Mouse (Mus musculus): ENCODE measurements around the gene Fmo5.
A peak's percentile ranks its signal among the peaks of the same experiment; 100 is the strongest.

Gene Fmo5

GRCm38 (mm10) chr3:97634288-97634761, 5.7 kb downstream of the Fmo5 start:
- no peak for TF ChIP-seq POU5F1 (IDR thresholded peaks at IDR 0.05; ENCODE audit: borderline replicate concordance, low read length)
- no peak for TF ChIP-seq CTCF (conservative IDR thresholded peaks at IDR 0.05; ENCODE audit: low read length)
- TF ChIP-seq NANOG (IDR thresholded peaks at IDR 0.05; ENCODE audit: borderline replicate concordance, low read length): no peak
- H3K9me3 ChIP-seq (ENCODE audit: low read length): no peaks in the 10 kb centered on the region
- H3K36me3 ChIP-seq (ENCODE audit: insufficient read depth, low read length): no peaks in the 10 kb centered on the region
- H3K27me3 ChIP-seq (ENCODE audit: insufficient read depth, low read length): peaks cover 4% of the 10 kb centered on the region; the same call in 1 of the 2 replicates
- no peak overlapping the region for H3K4me3 ChIP-seq (replicated peaks; ENCODE audit: low read length)
- no peaks in the 10 kb centered on the region for H3K4me1 ChIP-seq (replicated peaks; ENCODE audit: low read depth, low read length)

GRCm38 (mm10) chr3:97641396-97641795, 12.8 kb downstream of the Fmo5 start:
- TF ChIP-seq CTCF (conservative IDR thresholded peaks at IDR 0.05; ENCODE audit: low read length) (no peak), NANOG (IDR thresholded peaks at IDR 0.05; ENCODE audit: borderline replicate concordance, low read length) (no peak), POU5F1 (IDR thresholded peaks at IDR 0.05; ENCODE audit: borderline replicate concordance, low read length) (no peak)
- Histone ChIP-seq H3K36me3 (ENCODE audit: insufficient read depth, low read length) (no peaks in the 10 kb centered on the region), H3K4me1 (replicated peaks; ENCODE audit: low read depth, low read length) (no peaks in the 10 kb centered on the region), H3K4me3 (replicated peaks; ENCODE audit: low read length) (no peak overlapping the region), H3K27me3 (ENCODE audit: insufficient read depth, low read length) (no peaks in the 10 kb centered on the region), H3K9me3 (ENCODE audit: low read length) (no peaks in the 10 kb centered on the region)

GRCm38 (mm10) chr3:97642001-97642400, 13.4 kb downstream of the Fmo5 start:
- TF ChIP-seq POU5F1 (IDR thresholded peaks at IDR 0.05; ENCODE audit: borderline replicate concordance, low read length): no peak
- Histone ChIP-seq H3K4me1 (replicated peaks; ENCODE audit: low read depth, low read length) (no peaks in the 10 kb centered on the region), H3K36me3 (ENCODE audit: insufficient read depth, low read length) (no peaks in the 10 kb centered on the region), H3K27me3 (ENCODE audit: insufficient read depth, low read length) (no peaks in the 10 kb centered on the region), H3K9me3 (ENCODE audit: low read length) (no peaks in the 10 kb centered on the region), H3K4me3 (replicated peaks; ENCODE audit: low read length) (no peak overlapping the region)

- Histone ChIP-seq H3K27me3 (ENCODE audit: insufficient read depth, low read length) (no peaks in the 10 kb centered on the region), H3K4me3 (replicated peaks; ENCODE audit: low read length) (no peak overlapping the region), H3K36me3 (ENCODE audit: insufficient read depth, low read length) (no peaks in the 10 kb centered on the region), H3K9me3 (ENCODE audit: low read length) (no peaks in the 10 kb centered on the region), H3K4me1 (replicated peaks; ENCODE audit: low read depth, low read length) (no peaks in the 10 kb centered on the region)
- TF ChIP-seq CTCF (conservative IDR thresholded peaks at IDR 0.05; ENCODE audit: low read length): no peak
- TF ChIP-seq POU5F1 (IDR thresholded peaks at IDR 0.05; ENCODE audit: borderline replicate concordance, low read length): no peak
- TF ChIP-seq NANOG (IDR thresholded peaks at IDR 0.05; ENCODE audit: borderline replicate concordance, low read length): no peak
Observed at GRCm38 (mm10) chr3:97648518-97648917, 19.9 kb downstream of the Fmo5 start.

GRCm38 (mm10) chr3:97649022-97649421, 20.4 kb downstream of the Fmo5 start:
- Histone ChIP-seq H3K27me3 (ENCODE audit: insufficient read depth, low read length) (no peaks in the 10 kb centered on the region), H3K9me3 (ENCODE audit: low read length) (no peaks in the 10 kb centered on the region), H3K4me3 (replicated peaks; ENCODE audit: low read length) (no peak overlapping the region), H3K36me3 (ENCODE audit: insufficient read depth, low read length) (no peaks in the 10 kb centered on the region), H3K4me1 (replicated peaks; ENCODE audit: low read depth, low read length) (no peaks in the 10 kb centered on the region)
- TF ChIP-seq CTCF (conservative IDR thresholded peaks at IDR 0.05; ENCODE audit: low read length) (no peak), POU5F1 (IDR thresholded peaks at IDR 0.05; ENCODE audit: borderline replicate concordance, low read length) (no peak)

GRCm38 (mm10) chr3:97649469-97649868, 20.9 kb downstream of the Fmo5 start:
- no peaks in the 10 kb centered on the region for H3K9me3 ChIP-seq (ENCODE audit: low read length)
- no peaks in the 10 kb centered on the region for H3K27me3 ChIP-seq (ENCODE audit: insufficient read depth, low read length)
- no peaks in the 10 kb centered on the region for H3K4me1 ChIP-seq (replicated peaks; ENCODE audit: low read depth, low read length)
- H3K36me3 ChIP-seq (ENCODE audit: insufficient read depth, low read length): no peaks in the 10 kb centered on the region
- TF ChIP-seq POU5F1 (IDR thresholded peaks at IDR 0.05; ENCODE audit: borderline replicate concordance, low read length): no peak
- H3K4me3 ChIP-seq (replicated peaks; ENCODE audit: low read length): no peak overlapping the region

GRCm38 (mm10) chr3:97651604-97652003, 23.0 kb downstream of the Fmo5 start:
- no peaks in the 10 kb centered on the region for H3K27me3 ChIP-seq (ENCODE audit: insufficient read depth, low read length)
- no peaks in the 10 kb centered on the region for H3K4me1 ChIP-seq (replicated peaks; ENCODE audit: low read depth, low read length)
- no peaks in the 10 kb centered on the region for H3K9me3 ChIP-seq (ENCODE audit: low read length)
- H3K4me3 ChIP-seq (replicated peaks; ENCODE audit: low read length): no peak overlapping the region
- H3K36me3 ChIP-seq (ENCODE audit: insufficient read depth, low read length): no peaks in the 10 kb centered on the region
- no peak for TF ChIP-seq POU5F1 (IDR thresholded peaks at IDR 0.05; ENCODE audit: borderline replicate concordance, low read length)
- no peak for TF ChIP-seq CTCF (conservative IDR thresholded peaks at IDR 0.05; ENCODE audit: low read length)
- no peak for TF ChIP-seq NANOG (IDR thresholded peaks at IDR 0.05; ENCODE audit: borderline replicate concordance, low read length)

GRCm38 (mm10) chr3:97653781-97654180, 25.2 kb downstream of the Fmo5 start:
- TF ChIP-seq NANOG (IDR thresholded peaks at IDR 0.05; ENCODE audit: borderline replicate concordance, low read length) (no peak), CTCF (conservative IDR thresholded peaks at IDR 0.05; ENCODE audit: low read length) (no peak), POU5F1 (IDR thresholded peaks at IDR 0.05; ENCODE audit: borderline replicate concordance, low read length) (no peak)
- Histone ChIP-seq H3K36me3 (ENCODE audit: insufficient read depth, low read length) (no peaks in the 10 kb centered on the region), H3K27me3 (ENCODE audit: insufficient read depth, low read length) (no peaks in the 10 kb centered on the region), H3K4me3 (replicated peaks; ENCODE audit: low read length) (no peak overlapping the region), H3K4me1 (replicated peaks; ENCODE audit: low read depth, low read length) (peaks cover 8% of the 10 kb centered on the region), H3K9me3 (ENCODE audit: low read length) (no peaks in the 10 kb centered on the region)

GRCm38 (mm10) chr3:97654901-97655300, 26.3 kb downstream of the Fmo5 start:
- no peaks in the 10 kb centered on the region for H3K36me3 ChIP-seq (ENCODE audit: insufficient read depth, low read length)
- no peaks in the 10 kb centered on the region for H3K27me3 ChIP-seq (ENCODE audit: insufficient read depth, low read length)
- no peak for TF ChIP-seq NANOG (IDR thresholded peaks at IDR 0.05; ENCODE audit: borderline replicate concordance, low read length)
- peak; percentile 90 for TF ChIP-seq CTCF (conservative IDR thresholded peaks at IDR 0.05; ENCODE audit: low read length)
- no peak for TF ChIP-seq POU5F1 (IDR thresholded peaks at IDR 0.05; ENCODE audit: borderline replicate concordance, low read length)
- H3K9me3 ChIP-seq (ENCODE audit: low read length): no peaks in the 10 kb centered on the region
- peaks cover 18% of the 10 kb centered on the region for H3K4me1 ChIP-seq (replicated peaks; ENCODE audit: low read depth, low read length)
- H3K4me3 ChIP-seq (replicated peaks; ENCODE audit: low read length): no peak overlapping the region

All from E14TG2a.4 (cell line).